Mouse (Mus musculus) kidney, postnatal 14 days (tissue): ENCODE data around the gene Fam217b.

Experiments
- DNase-seq: peaks from one replicate; pipeline ENCODE4 v3.0.0; 2022; ENCODE audit warnings: mixed read lengths

Fam217b gene

GRCm38 (mm10) chr2:178414261-178415149 lies at the start of gene Fam217b, which contains the start of gene Ppp1r3d:
Gene Fam217b, plus strand, starts transcription at chr2:178414524.
Gene Ppp1r3d, minus strand, starts transcription at chr2:178414472.
- peak; percentile 71 for DNase-seq

DNA sequence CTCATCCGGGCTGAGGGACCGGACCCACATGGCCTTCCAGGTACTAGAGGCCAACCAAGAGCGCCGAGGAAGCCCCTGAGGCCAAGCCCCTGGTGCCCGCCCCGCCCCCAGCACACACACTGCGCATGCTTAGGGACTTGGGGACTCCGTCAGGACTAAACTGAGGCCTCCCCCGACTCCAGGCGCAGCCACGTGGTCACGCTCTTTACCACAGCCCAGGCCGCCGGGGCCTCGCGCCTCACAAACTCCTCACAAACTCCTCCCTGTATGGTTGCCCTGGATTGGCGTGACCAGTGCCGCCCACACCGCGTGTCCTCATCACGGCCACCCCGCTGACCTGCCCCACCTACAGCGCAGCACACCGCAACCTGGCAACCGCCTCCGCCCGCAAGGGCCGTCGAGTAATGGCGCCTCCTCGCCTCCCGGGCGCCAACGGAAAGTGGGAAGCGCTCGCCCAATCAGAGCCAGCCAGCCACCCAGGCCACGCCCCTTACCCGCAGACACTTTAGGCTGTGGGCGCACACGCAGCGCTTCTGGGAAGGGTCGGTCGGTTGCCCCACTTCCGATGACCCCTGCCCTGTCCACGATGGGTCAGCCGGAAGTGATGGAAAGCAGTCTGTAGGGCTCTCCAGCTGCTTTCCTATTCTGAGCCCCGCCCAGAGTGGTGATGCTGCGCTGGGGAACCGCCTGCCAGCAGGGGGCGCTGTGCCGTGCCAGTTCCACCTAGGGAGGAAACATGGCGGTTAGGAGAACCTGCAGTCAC lies 7.1 kb upstream of the Fam217b start, which contains the start of gene Sycp2:
Sycp2 (minus strand) TSS at position 633 of the 763 bp plus-strand sequence.
- no peak for DNase-seq

DNA sequence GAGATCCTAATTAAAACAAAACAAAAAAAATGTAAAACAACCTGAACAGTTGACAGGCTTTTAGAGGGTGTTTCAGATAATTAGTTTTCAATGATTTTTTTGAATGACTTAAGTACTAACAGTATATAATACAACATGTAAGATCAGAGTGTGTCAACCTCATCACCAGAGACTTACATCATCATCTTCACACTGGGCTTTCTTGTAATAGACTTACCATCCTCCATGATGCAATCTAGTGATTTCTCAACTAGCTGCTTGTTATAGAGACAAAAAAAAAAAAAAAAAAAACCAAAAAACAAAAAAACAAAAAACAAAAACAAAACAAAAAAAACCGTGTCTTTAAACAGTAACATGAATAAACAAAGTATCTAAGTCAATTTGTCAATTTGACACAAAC lies 5.3 kb upstream of the Fam217b start:
- DNase-seq, result no peak

DNA sequence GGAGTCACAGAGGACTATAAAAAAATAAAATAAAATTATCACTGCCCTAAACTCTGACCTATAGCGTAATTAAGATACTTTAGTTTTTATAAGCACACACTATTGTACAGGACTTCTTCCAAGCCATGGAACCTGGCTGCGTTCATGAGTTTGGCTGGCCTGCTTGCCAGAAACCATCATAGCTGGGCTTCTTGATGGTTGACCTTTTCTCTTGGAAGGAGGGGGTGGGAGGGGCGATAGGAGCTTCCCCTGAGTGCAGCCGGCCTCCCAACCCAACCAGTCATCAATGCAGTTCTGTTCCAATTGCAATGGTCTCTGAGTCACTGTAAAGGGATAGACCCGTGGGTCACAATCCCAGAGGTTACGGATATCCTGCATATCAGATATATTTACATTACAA lies 4.0 kb upstream of the Fam217b start:
- DNase-seq, result no peak

DNA sequence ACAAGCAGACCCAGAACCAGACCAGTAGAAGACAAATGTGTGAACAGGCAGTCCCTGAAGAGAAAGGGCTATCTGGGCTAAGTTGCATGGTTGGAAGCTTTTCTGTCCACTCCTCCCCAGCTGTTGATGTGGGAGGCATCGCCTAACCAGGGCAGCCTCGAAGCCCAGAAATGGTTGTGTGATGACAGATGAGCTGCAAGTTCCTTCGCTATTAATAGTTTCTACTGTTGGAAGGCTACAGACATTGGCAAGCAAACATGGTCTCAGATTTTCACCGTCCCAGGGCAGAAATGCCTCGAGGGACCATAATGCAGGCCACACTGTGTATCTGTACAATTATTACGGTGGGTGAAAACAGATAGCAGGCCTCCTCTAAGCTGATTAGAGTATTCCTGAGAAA lies 1.7 kb upstream of the Fam217b start:
- DNase-seq, result no peak

DNA sequence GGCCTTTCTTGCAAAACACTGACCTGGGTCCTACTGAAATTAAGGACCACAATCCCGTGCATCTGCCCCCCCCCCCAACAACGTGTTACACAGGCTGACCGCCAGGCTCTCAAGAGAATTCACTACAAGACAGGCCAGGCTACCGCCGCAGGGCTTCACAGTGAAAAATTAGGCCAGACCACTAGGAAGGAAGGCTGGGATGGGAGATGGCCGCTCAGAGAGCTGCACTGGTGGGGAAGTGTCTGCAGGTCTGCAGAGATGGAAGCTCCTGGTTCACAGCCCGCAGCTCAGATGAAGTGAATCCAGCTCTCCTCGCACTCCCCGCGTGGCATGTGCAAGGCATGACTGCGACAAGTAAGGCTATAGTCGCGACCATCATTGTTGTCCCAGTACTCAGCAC lies 1.2 kb upstream of the Fam217b start:
- DNase-seq, result no peak

DNA sequence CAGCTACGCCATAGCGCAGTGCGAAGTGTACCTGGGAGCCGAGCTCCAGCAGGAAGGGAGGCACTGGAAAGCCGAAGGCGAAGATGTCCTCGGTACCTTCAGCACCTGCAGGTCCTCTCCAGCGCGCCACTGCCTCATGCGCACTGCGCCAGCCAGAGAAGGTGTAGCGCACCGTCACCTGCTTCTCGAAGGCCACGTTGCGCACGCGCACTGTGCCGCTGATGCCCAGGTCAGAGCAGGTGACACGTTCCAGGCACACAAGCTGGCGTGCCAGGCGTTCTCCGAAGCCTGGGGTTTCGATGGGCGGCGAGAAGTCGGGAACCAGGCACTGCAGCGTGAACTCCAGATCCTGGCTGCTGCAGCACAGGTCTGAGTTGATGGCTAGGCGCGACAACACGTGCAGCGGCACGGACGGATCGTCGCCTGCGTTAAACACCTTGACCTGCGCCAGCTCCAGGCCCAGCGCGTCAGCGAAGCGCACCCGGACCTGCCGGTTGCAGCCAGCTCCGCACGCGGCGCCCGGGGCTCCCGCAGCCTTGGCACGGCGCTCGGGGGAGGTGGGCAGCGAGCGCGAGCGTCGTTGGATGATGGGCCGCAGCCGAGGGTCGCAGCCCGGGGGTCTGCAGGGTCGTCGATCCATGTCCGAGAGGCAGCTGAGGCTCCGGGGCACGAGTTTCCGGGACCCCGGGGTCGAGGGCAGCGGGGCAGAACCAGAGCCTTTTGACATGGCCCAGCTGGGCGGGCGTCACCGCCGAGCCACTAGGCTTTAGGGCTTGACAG lies 653 bp upstream of the Fam217b start:
- DNase-seq, result no peak

GRCm38 (mm10) chr2:178415150-178415448 lies 775 bp downstream of the Fam217b start:
- DNase-seq, result no peak

- DNase-seq, result no peak
Observed at GRCm38 (mm10) chr2:178416427-178416826, 2.1 kb downstream of the Fam217b start.

GRCm38 (mm10) chr2:178416970-178417369 lies 2.6 kb downstream of the Fam217b start:
- no peak for DNase-seq

- DNase-seq, result no peak
Observed at GRCm38 (mm10) chr2:178420576-178420975, 6.3 kb downstream of the Fam217b start.

DNA sequence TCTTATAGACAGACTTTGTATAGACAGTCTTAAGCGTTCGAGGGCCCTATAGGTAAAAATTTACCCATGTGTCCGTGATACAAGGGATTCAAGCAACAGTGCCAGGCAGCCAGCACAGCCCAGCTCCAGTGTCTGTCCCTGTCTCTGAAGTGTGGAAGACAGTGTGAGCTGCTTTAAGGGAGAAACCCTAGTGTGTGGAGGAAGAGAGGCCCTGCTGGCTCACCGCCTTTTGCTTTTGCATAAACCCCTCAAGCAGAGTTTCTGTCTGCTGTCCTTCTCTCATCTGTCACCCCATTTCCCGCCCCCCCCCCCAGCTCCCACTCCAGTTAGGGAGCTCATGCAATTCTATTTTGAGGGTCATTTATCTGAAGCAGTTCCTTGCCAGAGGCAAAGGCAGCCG lies 7.3 kb downstream of the Fam217b start:
- no peak for DNase-seq

DNA sequence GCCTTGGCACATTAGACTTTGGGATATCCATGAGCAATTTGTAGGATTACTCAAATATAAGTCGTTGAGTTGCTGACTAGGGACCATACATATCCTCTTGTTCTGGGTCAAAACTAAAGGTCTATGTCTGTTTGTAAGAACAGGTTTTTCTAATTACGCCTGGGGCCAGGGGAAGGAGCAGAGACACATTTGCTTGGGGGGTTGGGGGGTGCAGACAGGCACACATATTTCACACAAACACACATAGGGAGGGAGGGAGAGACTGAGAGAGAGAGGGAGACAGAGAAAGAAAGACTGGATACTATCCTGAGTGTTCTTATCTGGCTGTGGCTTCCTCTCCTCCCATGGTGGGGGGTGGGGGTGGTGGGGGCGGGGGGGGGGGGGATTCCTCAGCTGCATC lies 7.9 kb downstream of the Fam217b start:
- DNase-seq, result no peak

DNA sequence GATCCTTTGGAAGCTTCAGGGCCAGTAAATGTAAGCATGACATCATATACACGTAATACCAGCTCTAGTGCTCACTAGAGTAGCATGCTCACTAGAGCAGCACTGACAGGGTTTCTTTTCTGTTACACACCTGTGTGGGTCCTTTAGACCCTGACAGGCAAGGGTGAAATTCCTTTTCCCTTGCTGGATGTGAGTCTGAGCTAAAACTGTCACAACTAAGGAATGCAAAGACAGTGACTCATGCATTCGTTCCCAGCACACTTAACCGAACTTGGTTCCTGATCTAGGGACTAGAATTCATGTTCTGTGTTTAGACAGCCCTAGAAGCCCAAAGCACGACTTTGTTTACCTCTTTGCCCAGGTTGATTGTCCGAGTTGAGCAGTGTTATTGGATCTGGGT lies 8.9 kb downstream of the Fam217b start:
- no peak for DNase-seq

DNA sequence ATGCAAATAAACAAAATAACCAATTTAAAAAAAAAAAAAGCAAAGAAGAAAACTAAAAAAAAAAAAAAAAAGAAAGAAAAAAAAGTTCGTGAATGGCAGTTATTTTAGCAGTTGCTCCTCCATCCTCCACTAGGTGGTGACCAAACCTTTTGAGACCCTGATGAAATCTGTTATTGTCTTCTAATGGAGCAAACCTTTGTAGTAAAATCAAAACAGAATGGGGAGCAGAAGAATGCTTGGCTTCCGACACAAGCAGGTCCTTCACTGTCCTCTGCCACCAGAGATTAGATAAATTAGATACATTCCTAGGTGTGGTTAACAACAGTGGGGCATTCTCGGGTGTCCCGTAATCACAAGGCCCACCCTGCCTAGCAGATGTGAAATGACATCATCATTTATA lies 11.9 kb downstream of the Fam217b start:
- peak; percentile 39 for DNase-seq

GRCm38 (mm10) chr2:178427181-178427580 lies 12.9 kb downstream of the Fam217b start:
- no peak for DNase-seq

GRCm38 (mm10) chr2:178428183-178428582 lies 13.9 kb downstream of the Fam217b start:
- DNase-seq, result no peak

GRCm38 (mm10) chr2:178428676-178429075 lies 14.4 kb downstream of the Fam217b start:
- DNase-seq, result no peak

- no peak for DNase-seq
Observed at GRCm38 (mm10) chr2:178429426-178429825, 15.1 kb downstream of the Fam217b start.

- no peak for DNase-seq
Observed at GRCm38 (mm10) chr2:178430231-178430630, 15.9 kb downstream of the Fam217b start, which contains the start of gene Cdh26. Gene Cdh26, plus strand, starts transcription at chr2:178430531.

GRCm38 (mm10) chr2:178433495-178433894 lies 19.2 kb downstream of the Fam217b start:
- no peak for DNase-seq

DNA sequence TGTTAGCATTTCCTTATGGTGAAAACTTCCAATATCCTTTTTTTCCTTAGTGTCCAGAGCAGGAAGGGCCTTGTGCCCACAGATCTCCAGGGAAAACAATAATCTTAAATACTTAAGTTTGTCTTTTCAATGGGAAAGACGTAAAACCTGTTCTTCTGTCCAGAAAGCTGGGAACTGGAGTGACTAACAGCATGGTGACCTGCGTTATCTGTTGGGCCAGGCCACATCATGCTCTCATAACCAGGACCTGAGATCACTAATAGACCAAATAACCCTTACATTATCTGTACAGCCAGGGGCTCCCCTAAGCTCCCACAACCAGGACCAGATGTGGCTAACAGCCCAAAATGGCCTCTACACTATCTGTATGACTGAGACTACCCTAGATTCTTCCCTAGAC lies 19.6 kb downstream of the Fam217b start:
- no peak for DNase-seq

DNA sequence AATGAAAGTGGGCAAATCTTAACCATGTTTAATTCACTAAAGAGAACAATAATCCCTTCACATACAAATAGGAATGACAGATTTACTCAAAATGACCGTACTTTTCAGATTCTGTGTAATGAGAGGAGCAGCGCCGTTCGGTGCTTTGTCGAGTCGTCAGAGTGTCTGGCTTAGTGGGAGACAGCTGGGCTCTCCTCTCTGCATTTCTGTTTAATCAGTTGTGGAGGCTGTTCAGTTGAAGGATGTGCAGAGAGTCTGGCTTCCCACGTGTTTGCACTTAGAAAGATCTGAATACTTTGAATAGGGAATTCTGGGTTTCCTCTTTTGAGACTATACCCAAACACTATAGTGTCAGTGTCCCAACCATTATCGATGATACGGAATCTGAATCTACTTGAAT lies 23.0 kb downstream of the Fam217b start:
- no peak for DNase-seq
